Mouse (Mus musculus): Measurements from ENCODE around the gene S1pr5.

GRCm38 (mm10) chr9:21246342-21246741 lies 1.9 kb downstream of the S1pr5 start:
- TF ChIP-seq CTCF (IDR thresholded peaks at IDR 0.05; ENCODE audit: low read depth) (no peak), EP300 (optimal IDR thresholded peaks at IDR 0.05) (no peak)

All from stomach, postnatal 0 days (tissue).